Mouse (Mus musculus): ENCODE results near the gene Tcam1. TPM values are rescaled to one million over a fixed set of nuclear protein-coding genes. Genes with fewer than 3 reads are reported as not detected.
A peak's percentile ranks its signal among the peaks of the same experiment; 100 is the strongest.
"Not testable (repeated sequence)": the region's sequence is repeated elsewhere in the genome, so short reads cannot be mapped to it uniquely, and the experiment has no call there.

Gene Tcam1
- total RNA-seq (2021) = not detected

DNA sequence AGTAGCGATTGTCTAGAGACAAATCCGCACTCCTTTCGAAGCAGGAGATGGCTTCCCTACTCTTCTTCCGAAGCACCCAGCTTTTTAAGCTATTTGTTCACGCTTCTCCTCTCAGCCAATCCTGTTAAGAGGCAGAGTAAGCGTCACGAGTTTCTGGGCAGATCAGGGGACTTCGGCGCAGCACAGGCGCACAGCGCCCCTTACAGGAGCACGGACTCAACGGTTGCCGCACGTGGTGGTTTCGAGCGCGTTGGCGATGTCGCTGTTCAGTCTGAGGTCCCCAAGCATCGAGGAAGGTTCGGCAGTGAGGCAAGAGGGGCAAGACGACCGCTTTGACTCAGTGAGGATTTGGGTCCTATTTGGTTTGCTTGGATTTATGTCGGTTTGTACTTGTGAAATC is at the start of gene Tcam1:
Gene Tcam1 (plus strand): TSS at position 219 of the 400 bp plus-strand sequence.
- intact Hi-C loops (cut with DNase I) = loop anchor here (10.0 kb wide), 1 partner anchor 338 kb away; the partner anchor contains the start of gene Tex2
- peak; percentile 92 to 98 for DNase-seq

DNA sequence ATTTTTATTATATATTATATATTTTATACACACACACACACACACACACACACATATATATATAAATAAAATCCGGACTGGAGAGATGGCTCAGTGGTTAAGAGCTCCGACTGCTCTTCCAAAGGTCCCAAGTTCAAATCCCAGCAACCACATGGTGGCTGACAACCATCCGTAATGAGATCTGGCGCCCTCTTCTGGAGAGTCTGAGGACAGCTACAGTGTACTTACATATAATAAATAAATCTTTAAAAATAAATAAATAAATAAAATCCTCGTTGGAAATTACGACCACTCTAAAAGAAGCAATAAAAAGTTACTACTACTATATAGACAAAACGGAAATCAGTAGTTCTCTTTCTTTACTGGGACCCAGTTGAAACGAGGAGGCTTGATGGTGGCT is 42.5 kb upstream of the Tcam1 start:
- intact Hi-C loops (cut with DNase I); DNase-seq: not testable (repeated sequence)

DNA sequence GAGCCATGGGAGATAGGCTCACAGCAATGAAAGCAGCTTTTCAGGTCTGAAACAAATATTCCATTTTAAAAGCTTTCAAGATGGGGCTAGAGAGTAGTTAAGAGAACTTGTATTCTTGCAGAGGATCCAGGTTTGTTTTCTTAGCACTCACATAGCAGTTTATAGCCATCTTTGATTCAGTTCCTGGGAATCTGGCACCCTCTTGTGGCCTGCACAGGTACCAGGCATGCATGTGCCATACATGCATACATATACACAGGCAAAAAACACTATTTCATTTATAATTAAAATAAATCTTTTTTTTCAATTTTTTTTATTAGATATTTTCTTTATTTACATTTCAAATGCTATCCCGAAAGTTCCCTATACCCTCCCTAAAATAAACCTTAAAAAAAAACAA is 29.6 kb upstream of the Tcam1 start:
- intact Hi-C loops (cut with DNase I) = no loop called here
- no peak for DNase-seq

DNA sequence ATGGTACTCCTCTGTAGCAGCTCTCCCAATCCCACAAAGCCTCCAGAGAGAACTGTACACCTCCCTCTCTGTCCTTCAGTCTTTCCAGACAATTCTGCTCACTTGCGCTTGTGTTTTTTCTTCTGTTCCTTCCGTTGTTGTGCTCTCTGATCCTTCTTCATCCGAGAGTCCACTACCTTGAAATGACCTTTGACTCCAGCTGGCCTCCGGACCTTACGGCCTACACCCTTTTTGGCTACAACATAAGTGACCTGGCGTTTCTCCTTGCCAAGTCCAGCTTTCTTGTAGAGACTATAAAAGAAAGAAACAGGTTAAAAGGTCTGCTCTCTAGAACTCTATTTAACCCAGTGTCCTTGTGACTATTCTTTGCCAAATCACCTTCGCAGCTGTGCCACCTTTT is 27.1 kb upstream of the Tcam1 start:
- intact Hi-C loops (cut with DNase I) = no loop called here
- no peak for DNase-seq

DNA sequence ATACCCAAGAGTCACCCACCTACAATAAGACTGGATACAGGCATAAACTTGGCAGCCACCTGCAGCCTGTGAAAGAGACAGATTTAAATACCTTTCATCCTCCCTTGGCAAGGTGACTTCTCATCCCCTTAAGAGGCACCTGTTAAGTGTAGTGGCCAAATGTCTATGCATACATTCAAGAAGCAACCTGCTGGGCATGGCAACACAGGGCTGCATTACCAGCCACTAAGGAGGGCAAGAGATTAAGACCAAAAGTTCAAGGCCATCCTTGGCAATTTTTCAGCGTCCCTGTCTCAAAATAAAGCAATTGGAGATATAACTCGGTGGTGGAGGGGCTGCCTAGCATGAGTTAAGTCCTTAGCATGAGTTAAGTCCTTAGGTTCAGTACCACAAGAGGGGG is 21.7 kb upstream of the Tcam1 start:
- intact Hi-C loops (cut with DNase I) = no loop called here

DNA sequence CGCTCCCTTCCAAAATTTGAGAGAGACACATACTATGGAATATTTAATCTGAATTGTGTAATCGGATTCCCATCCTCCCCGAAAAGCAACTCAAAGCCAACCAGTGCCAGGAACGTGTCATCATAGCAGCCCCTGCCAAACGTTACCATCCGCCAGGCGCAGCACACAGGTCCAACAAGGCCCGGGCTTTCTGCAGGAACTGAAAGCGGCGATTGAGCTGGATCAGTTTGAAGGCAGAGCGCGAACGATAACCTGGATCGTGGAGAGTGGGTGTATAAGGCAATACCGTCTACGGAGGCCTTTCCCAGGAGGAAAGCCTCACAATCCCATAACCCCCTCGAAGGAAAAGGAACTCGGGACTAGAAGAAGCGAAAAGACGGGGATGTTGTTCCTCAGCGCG is 21.3 kb upstream of the Tcam1 start:
- intact Hi-C loops (cut with DNase I) = no loop called here
- no peak for DNase-seq

More for the DNA sequence above, 21.7 kb upstream of the Tcam1 start:
- DNase-seq = no peak

DNA sequence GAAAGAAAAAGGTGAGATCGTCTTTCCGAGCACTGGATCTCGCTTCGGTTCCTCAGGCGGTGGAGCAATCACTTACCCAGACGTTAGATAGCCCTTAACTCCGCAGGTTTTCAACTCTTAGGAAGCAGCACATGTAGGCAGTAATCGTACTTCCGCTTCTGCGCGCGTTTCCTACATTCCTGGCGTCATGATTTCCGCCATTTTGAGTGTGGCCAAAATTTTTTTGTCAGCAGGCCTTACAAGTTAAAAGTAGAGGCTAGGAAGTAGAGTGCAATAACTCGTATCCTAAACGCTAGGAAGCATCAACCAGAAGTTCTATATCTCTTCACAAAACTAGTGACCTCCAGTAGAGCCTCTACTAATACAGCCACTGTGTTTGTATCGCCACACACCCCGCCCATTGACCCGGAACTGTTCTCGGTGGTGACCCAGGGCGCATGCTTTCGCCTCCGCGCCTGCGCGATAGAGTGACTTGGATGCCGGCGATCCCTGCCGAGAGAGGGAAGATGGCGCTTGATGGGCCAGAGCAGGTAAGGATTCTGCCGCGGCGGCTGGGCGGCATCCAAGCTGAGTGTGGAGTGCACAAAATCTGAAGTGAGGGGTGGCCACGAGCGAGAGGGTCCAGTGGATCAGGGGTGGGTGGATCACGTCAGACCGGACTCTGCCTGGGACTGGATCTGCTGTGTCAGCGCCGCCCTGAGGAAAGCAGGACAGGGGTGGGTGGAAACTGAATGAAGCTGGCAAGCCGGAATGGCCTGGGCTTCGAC is 20.6 kb upstream of the Tcam1 start, which contains the start of the genes Ftsj3 and Psmc5:
Gene Ftsj3 (minus strand): TSS at position 395 of the 767 bp plus-strand sequence.
Gene Psmc5 (plus strand): TSS at position 470 of the 767 bp plus-strand sequence.
- intact Hi-C loops (cut with DNase I) = loop anchor here (1.0 kb wide), 1 partner anchor 16 kb away; the partner anchor contains the start of gene Smarcd2
- peak; percentile 99 for DNase-seq

DNA sequence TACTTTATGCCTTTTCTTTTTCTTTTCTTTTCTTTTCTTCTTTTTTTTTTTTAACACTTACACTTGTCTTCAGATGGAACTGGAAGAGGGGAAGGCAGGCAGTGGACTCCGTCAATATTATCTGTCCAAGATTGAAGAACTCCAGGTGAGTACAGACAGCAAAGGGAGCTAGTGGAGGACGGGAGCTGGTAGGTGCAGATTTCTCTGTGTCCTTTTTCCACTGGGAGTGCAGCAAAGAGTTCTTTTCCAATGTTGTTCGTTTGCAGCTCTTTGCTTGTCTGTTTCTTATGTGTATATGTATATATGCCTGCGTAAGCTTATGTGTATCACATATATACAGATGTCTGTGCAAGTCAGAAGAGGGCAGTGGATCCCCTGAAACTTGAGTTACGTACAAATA is 19.7 kb upstream of the Tcam1 start:
- DNase-seq = no peak
- intact Hi-C loops (cut with DNase I) = loop anchor here (1.0 kb wide), 1 partner anchor 16 kb away; the partner anchor contains the start of gene Smarcd2

DNA sequence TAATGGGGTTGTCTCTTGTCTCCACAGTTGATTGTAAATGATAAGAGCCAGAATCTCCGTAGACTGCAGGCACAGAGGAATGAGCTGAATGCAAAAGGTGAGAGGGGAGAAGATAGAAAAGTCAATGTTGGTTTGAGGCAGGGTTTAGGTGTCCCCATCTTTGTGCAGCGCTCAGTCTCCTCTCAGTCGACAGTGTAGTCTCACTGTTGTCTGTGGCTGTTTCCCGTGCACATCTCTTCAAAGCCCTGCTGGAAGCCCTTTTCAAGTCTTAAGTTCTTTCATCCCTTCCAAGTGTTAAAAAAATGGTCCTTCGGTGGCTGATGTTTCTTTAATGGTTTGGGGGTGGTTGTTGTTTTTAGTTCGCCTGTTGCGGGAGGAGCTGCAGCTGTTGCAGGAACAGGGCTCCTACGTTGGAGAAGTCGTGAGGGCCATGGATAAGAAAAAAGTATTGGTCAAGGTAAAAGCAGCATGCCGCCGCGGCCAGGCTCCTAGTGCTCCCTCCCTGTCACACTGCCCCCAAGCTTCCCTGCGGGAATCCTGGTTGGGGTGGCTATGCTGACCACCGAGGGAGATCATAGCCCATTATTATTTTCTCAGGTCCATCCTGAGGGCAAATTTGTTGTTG is 15.5 kb upstream of the Tcam1 start:
- intact Hi-C loops (cut with DNase I) = no loop called here
- DNase-seq = no peak

DNA sequence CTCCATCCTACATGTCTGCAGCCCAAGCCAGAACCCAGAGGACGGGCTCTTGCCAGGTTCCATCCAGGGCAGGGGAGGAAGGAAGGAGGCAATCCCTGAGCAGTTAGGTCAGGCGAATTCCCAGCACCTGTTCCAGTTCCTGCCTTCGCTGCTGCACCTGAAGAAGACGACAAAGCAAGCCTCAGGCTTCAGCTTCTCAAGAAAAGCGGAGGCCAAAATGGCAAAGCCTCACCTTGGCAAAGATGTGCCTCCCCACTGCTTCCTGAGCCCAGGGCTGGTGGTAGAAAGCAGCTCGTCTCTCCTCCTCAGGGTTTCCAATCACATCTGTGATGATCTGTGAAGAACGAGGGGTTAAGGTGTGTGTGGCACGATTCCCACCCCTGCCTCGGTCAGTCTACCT is 12.5 kb upstream of the Tcam1 start:
- intact Hi-C loops (cut with DNase I) = no loop called here
- no peak for DNase-seq

DNA sequence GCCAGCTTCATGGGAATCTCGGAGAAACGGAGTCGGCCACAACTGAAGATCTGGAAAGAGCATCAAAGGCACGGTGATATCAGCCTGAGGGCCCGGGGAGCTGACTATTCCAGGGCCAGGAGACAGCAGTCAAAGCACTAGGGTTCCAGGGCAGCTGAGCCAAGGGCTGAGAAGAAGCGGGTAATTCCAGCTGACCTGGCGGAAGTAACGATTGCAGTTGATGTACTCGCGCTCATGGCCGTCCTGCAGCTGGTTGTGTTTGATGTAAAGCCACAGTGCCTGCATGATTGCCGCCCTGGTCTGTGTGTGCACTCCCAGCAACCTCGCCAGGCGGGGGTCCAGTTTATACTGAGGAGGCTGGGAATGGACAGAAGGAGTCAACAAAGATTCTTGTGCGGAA is 11.5 kb upstream of the Tcam1 start:
- no peak for DNase-seq
- intact Hi-C loops (cut with DNase I) = no loop called here

DNA sequence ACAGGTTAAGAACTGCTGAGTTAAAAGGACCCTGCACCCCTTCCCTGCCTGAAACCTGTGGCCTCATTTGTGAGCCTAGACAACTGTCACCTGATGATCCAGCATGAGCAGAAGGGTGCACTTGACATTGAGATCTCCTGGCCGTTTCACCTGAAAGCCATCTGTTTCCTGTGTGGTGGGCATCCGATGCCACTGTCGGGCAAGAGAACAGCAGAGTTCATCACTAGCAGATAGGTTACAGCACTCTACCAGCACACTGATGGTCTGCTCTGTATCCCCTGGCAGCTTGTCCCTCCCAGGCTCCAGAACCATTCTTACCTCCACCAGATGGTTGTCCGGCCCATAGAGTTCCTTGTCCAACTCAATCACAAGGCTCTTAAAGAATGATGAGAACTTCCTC is 10.9 kb upstream of the Tcam1 start:
- intact Hi-C loops (cut with DNase I) = no loop called here
- DNase-seq = no peak

DNA sequence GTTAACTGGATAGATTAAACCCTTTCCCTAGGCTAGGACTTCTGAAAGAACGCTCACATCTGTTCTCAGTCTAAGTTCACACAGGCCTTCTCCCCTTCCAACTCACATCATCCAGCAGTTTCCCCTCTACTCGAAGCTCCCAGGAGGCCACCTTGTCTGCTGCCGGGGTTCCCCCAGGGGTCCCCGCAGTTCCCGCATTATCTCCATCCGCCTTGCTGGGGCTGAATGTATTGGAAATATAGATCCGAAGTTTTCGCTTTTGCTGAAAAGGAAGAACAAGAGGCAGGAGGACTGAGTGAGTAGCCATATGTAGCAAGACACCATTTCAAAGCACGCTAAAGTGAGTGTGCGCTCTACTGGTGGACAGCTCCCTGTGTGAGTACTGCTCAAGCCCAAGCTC is 10.0 kb upstream of the Tcam1 start:
- intact Hi-C loops (cut with DNase I) = no loop called here
- no peak for DNase-seq

DNA sequence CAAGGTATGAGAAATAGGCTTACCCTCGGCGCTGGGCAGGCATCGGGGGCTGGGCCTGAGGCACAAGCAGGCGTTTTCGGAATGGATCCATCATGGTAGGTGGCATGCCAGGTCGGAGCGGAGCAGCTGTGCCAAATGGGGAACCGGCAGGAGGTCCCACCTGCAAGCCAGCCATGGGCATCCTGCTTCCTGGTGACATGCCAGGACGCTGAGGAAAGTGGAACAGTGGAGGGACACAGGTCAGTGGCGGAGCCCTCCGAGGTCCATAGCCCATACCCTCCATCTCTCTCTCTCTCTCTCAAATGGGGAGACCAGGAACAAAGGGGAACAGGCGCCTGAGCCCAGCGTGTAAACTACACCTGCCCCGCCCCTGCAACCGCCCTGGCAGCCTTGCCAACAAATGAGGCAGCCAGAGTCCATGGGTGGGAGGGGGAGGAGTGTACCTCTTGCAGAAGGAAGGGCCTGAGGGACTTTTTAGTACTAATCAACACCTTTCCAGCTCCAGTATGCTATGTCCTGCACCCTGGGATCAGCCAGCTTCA is 9.1 kb upstream of the Tcam1 start:
- intact Hi-C loops (cut with DNase I) = no loop called here
- peak; percentile 32 to 42 for DNase-seq

DNA sequence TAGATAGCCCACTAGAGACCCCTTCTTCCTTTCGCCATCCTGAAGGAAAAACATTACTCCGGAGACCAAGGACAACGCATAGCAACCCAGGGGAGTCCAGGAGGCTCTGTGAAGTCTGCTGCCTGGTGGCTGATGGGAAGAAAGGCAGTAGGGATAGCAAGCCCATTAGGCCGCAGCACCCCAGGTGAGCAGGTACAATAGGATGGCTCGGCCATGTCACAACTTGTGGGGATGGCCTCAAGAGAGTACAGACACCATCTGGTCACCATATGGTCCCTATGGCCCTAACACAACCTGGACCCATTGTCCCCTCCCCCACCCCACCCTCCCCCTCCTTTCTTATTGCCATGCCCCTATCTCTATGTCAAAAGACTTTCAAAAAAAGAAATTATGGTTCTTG is 8.6 kb upstream of the Tcam1 start:
- intact Hi-C loops (cut with DNase I) = no loop called here
- no peak for DNase-seq

DNA sequence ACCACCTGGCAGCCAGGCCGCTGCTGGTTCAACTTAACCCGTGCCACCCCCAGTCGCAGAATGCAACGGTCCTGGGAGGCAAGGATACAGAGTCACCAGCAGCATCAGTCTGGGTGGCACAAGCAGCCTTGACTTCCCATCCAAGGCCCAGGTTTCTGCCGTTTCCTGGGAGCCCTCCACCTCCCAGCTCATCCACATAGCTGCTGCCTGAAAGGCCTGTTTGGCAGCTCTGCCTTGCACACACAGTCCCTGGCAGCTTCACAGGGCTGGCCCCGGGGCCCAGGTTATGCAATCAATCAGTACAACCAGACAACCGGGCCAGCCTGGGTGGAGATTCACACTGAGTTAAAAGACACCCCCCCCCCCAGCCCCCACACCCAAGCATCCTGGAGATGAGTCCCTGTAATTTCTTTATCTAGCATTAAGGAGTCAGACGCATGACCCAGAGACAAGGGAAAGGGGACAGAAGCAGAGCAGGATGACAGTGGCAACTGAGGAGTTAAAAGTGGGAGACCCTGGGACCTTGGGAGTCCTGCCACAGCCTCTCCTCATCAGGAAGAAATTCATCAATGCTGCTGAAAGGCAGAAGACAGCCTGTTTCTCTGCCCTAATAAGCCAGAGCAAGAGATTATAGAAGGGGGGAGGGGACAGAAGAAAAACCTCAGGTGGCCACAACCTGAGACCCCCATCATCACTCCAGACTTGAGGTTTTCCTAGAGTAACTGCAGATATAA is 8.0 kb upstream of the Tcam1 start:
- DNase-seq = peak; percentile 83 to 86
- intact Hi-C loops (cut with DNase I) = no loop called here

DNA sequence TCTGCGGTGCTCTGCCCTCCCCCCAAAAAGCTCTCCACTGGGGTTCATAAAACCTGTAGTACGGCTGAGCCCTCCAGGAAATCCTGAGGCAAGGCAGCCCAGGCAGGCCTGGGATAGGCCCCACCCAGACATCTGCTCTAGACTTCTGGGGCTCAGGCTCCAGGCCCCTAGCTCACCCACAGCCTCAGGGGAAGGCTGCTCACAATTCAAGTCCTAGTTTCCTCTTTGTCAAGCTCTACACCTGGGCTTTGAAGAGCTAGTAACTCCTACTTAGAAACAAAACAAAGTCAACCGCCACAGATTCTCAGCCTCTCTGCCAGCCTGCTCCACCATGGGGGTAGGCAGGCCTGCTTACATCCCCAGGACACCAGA is 7.4 kb upstream of the Tcam1 start:
- intact Hi-C loops (cut with DNase I) = no loop called here
- peak in 1 of 2 experiments; percentile 50 for DNase-seq

DNA sequence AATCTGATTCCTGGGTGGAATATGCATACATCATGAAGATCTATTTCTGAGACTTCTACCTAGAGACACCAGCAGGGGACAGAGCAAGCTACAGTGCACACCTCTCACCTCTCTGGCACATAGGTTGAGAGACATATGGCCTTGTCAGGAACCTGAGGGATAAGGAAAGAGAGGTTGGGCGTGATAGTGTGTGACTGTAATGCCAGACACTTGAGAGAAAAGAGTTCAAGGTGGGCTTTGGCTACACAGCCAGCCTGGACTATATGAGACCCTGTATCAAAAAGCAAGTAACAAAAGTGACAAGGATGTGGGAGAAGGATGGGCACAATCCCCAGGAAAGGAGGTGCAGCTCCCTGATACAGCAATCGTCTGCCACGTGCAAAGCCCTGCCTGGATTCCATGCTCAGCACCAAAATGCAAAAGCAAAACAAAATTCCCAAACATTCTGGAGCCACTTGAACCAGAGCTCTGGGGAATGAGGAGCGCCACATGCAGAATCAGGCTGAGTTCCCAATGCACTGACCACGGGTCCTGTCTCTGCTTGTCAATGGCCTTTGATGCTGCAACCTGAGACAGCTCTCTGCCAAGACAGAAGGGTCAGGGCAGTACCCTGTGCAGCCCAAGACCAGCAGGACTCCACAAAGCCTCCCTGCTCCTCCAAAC is 5.2 kb upstream of the Tcam1 start:
- intact Hi-C loops (cut with DNase I) = loop anchor here (10.0 kb wide), 1 partner anchor 344 kb away; the partner anchor contains the start of gene Tex2
- no peak for DNase-seq

DNA sequence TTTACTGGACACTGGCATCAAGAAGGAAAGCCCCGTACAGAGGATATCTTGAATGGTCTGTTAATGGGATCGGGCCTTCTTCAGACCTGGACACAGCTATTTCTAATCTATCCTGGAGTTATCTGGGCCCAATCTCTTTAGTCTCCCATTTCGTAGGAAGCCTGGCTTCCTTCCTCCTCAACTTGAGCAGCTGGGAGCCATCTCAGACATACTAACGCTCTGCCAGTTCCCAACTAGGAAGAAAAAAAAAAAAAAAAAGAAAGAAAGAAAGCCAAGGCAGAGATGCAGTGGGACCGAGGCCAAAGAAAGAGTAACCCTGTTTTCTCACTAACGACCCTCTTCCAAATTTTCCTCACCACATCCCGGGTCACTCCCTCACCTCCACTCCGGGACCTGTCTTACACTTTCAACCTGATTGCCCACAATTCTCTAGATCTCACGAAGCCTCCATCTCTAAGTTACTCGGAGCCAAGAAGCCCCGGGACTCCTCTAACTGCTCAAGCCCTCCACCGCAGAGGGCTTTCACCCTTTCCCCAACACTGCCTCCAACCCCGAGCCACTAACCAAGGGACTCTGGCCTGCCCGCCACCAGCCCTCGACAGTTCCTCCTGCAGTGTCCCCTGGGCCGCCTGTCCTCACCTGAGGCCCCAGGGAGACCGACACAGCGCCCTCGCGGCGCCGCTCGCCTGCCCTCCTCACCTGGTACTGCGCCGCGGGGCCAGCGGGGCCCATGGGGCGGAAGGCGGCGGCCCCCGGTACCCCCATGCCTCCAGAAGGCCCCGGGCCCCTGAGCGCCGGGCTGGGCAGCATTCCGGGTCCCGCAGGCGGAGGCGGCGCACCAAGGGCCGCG is 4.5 kb upstream of the Tcam1 start:
- intact Hi-C loops (cut with DNase I) = loop anchor here (1.0 to 10.0 kb wide), 3 partner anchors 16 to 343 kb away; partner anchors contain the start of genes Ccdc47, Ddx42, Ftsj3 and Psmc5
- peak; percentile 44 to 56 for DNase-seq

All from heart, postnatal 36 days (tissue).